Mouse (Mus musculus) heart, embryonic 14.5 days (tissue): ENCODE data around the gene Ache. TPM values are rescaled to one million over a fixed set of nuclear protein-coding genes. Genes with fewer than 3 reads are reported as not detected.
A peak's percentile ranks its signal among the peaks of the same experiment; 100 is the strongest.

Experiments used
- ATAC-seq: fragments of 200-750 bp; cut with Nextera tagmentation; 2 replicates; pipeline ENCODE4 v1.8.0; 2017; ENCODE audit warnings: low read depth, moderate TSS enrichment; ENCODE audit not compliant: insufficient number of reproducible peaks, insufficient read depth, low FRiP score
- H3K27ac ChIP-seq, 2 experiments: fragments of 200-500 bp in 1 of 2; fragments of 300-500 bp in 1 of 2; sonication (generic) in 1 of 2; replicated peaks in 1 of 2; 2 replicates each; pipeline ENCODE4 v1.5.1; 2012 to 2014; ENCODE audit warnings: low read depth in 2 of 2, low read length in 2 of 2, control low read depth in 1 of 2, mild to moderate bottlenecking in 1 of 2, mixed read lengths in 1 of 2; ENCODE audit not compliant: control insufficient read depth in 1 of 2, insufficient read depth in 1 of 2
- H3K27me3 ChIP-seq: fragments of 300-500 bp; sonication (generic); 2 replicates; pipeline ENCODE4 v1.6.1; 2014; ENCODE audit warnings: mild to moderate bottlenecking, low read length, control low read depth; ENCODE audit not compliant: control insufficient read depth, insufficient read depth
- H3K36me3 ChIP-seq: fragments of 300-500 bp; sonication (generic); 2 replicates; pipeline ENCODE4 v1.6.1; 2014; ENCODE audit warnings: mild to moderate bottlenecking, control low read depth, low read length, mixed read lengths; ENCODE audit not compliant: control insufficient read depth, insufficient read depth
- H3K4me1 ChIP-seq, 2 experiments: fragments of 200-500 bp in 1 of 2; fragments of 300-500 bp in 1 of 2; sonication (generic) in 1 of 2; 2 replicates each; pipeline ENCODE4 v1.6.1; 2012 to 2014; ENCODE audit warnings: low read length in 2 of 2, control low read depth in 1 of 2, mixed read lengths in 1 of 2; ENCODE audit not compliant: control insufficient read depth in 2 of 2, insufficient read depth in 2 of 2
- H3K4me2 ChIP-seq: fragments of 300-500 bp; sonication (generic); 2 replicates; pipeline ENCODE4 v1.6.1; 2014; ENCODE audit warnings: mild to moderate bottlenecking, low read length
- H3K4me3 ChIP-seq, 2 experiments: fragments of 200-500 bp in 1 of 2; fragments of 300-500 bp in 1 of 2; sonication (generic) in 1 of 2; 2 replicates each; pipeline ENCODE4 v1.5.1; 2012 to 2014; ENCODE audit warnings: low read length in 2 of 2, mild to moderate bottlenecking in 2 of 2, control low read depth in 1 of 2, low read depth in 1 of 2, moderate library complexity in 1 of 2; ENCODE audit not compliant: control insufficient read depth in 1 of 2, insufficient read depth in 1 of 2
- H3K9ac ChIP-seq: fragments of 300-500 bp; sonication (generic); 2 replicates; pipeline ENCODE4 v1.6.1; 2014; ENCODE audit warnings: mild to moderate bottlenecking, low read length
- H3K9me3 ChIP-seq: fragments of 300-500 bp; sonication (generic); 2 replicates; pipeline ENCODE4 v1.6.1; 2016; ENCODE audit warnings: low read length, control low read depth; ENCODE audit not compliant: control insufficient read depth
- WGBS: fragments of 180-500 bp; shearing (Covaris S2); extraction: QIAGEN DNeasy Blood & Tissue Kit; methylation state at CpG from one replicate; pipeline ENCODE4 v1.1.7; 2014; 5-methylcytosine and 5-hydroxymethylcytosine counted together
- polyA plus RNA-seq: library from polyadenylated mRNA; unstranded; fragments of >200 nt; fragmentation: Nextera tagmentation; extraction: Ambion mirVana; gene quantifications from 2 replicates; pipeline ENCODE4 v1.2.1, GENCODE M21; 2014

Gene Ache
- polyA plus RNA-seq, 1 experiment from 2014 or later = 12.5 TPM

DNA sequence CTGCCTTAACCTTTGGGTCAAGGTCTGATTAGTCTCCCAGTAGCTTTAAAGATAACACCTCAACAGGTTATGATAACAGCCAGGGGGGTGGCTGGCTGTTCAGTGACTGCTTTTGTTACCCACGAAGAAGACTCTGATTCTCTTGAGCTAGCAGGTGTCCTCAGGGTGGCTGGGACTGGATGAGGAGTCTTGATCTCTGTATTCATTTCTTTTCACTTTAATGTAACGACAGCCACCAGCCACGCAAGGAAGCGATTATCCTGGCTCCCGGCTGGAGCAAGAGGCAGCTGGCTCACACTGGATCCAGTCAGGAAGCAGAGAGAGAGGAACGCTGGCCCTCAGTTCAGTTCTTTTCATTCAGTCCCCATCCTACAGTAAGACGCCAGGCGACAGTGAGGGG, 49.9 kb downstream of the Ache start:
- peaks cover 20 to 21% of the 10 kb centered on the region in 2 experiments for H3K4me1 ChIP-seq
- 0 out of 2 replicates have a peak overlapping the region, but pooled peaks have one; percentile 86 for H3K4me2 ChIP-seq
- WGBS = 33% methylated on average over 8 of the region's 8 CpGs
- no peaks in the 10 kb centered on the region for H3K36me3 ChIP-seq
- H3K9ac ChIP-seq = no peak overlapping the region
- peak overlapping the region; percentile 2 to 93; a peak in 2 of 4 replicates for H3K27ac ChIP-seq
- no peak overlapping the region for H3K4me3 ChIP-seq
- H3K27me3 ChIP-seq = no peaks in the 10 kb centered on the region
- H3K9me3 ChIP-seq = no peaks in the 10 kb centered on the region
- no peak for ATAC-seq

DNA sequence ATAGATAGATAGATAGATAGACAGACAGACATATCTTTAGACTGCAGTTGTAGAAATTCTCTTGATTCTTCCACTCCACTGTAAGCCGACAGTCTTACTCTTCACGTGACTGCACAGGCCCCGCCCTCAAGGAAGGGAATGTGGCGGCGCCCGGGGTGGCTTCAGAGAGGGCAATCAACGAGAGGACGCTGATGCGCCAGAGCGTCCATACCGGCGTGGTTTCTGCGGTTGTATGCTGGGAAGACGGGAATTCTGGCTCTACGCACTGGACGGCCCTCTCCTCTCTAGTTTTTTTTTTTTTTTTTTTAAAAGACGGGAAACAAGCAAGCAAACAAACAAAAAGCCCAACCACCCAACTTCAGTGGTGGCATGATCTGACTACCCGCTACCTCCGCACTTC, 50.9 kb downstream of the Ache start:
- H3K27ac ChIP-seq = peak overlapping the region; percentile 93 to 98
- ATAC-seq = peak; percentile 79
- no peaks in the 10 kb centered on the region for H3K9me3 ChIP-seq
- peak overlapping the region; percentile 86 for H3K4me2 ChIP-seq
- 0% methylated on average over 19 of the region's 19 CpGs for WGBS
- H3K36me3 ChIP-seq = no peaks in the 10 kb centered on the region
- H3K27me3 ChIP-seq = no peaks in the 10 kb centered on the region
- H3K4me3 ChIP-seq = peak overlapping the region; percentile 50 to 53
- H3K9ac ChIP-seq = peak overlapping the region; percentile 81
- H3K4me1 ChIP-seq = peaks cover 16 to 20% of the 10 kb centered on the region in 2 experiments

DNA sequence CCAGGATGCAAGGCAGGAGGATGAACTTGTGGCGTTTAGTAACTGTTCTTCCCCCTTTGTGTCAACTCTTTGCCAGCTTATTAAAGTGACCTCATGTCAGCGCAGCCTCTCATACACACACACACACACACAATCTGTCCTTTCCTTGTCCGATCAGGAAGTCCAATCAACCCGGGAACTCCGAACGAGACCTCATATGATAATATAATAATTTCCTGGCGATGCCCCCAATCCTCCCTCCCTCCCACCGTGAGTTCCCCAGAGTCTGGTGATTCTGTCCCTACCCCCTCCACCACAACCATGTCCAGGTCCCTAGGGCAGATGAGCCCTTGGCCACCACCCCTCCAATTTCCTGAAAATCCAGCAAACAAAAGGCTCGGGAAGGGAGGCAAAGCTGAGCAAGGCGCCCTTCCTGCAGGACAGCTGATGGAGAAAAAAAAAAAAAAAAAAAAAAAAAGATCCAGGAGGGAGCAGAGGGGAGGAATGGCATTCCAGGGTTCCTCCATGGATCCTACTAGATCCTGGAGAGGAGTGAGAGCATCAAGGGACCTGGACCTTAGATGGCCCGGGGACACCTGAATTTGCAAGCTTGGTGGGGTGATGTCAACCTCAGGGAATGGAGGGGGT, 51.5 kb downstream of the Ache start:
- no peaks in the 10 kb centered on the region for H3K9me3 ChIP-seq
- peak overlapping the region; percentile 86 for H3K4me2 ChIP-seq
- H3K27ac ChIP-seq = peak overlapping the region; percentile 93 to 98
- H3K27me3 ChIP-seq = no peaks in the 10 kb centered on the region
- peak; percentile 40; the same call in 1 of the 2 replicates for ATAC-seq
- peaks cover 16 to 20% of the 10 kb centered on the region in 2 experiments for H3K4me1 ChIP-seq
- peak overlapping the region; percentile 50 to 53 for H3K4me3 ChIP-seq
- WGBS = 1% methylated on average over 11 of the region's 11 CpGs
- peak overlapping the region; percentile 81 for H3K9ac ChIP-seq
- H3K36me3 ChIP-seq = no peaks in the 10 kb centered on the region

DNA sequence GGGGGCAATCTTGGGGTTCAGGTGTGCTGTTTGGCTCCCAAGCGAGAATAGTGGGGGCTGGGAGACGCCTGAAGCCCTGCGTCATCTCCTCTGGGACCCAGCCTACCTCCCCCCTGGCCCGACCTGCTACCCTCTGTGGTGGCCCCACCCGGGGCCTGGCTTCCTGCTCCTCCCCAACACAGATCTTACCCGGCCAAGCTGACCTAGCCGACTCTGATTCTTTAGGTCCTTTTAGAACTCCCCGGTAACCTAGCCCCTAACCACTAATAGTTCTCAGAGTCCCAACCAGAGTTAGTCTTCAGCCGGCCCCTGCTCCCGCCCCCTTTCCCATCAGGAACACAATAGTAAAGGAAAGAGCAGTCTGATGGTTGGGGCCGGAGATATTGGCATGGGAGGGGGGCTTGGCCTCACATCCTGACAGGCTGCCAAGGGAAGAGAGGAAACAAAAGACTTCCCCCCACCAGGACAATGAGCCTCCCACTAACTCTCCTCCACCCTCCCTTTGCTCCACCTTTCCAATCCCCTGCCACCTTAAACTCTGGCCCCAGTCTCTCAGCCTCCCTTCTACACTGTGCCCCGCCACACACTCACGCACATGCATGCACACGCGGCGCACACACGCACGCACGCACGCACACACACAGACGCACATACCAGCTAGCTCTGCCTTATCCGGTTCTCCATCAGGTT, 52.1 kb downstream of the Ache start:
- H3K36me3 ChIP-seq = no peaks in the 10 kb centered on the region

DNA sequence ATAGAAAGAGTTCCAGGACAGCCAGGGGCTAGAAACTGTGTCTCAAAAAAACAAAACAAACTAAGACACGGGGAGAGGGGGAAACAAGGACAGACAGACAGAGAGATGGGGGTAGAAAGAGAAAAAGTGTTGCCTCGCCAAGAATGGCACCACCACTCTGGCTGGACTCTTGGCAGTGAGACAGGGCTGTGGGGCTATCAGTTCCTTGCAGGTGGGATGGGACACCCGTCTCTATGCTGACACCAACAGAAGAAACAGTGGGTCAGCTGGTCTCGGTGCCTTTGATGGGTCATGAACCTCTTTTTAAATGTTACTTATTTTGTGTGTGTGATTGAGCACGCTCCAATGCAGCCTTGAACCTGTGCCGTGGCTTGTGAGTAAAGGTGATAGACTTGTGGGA, 52.9 kb downstream of the Ache start:
- no peaks in the 10 kb centered on the region for H3K27me3 ChIP-seq
- peaks cover 16 to 20% of the 10 kb centered on the region in 2 experiments for H3K4me1 ChIP-seq
- no peaks in the 10 kb centered on the region for H3K36me3 ChIP-seq
- no peaks in the 10 kb centered on the region for H3K9me3 ChIP-seq
- peak overlapping the region; percentile 93 to 98 for H3K27ac ChIP-seq
- H3K9ac ChIP-seq = no peak overlapping the region
- no peak for ATAC-seq
- WGBS = 64% methylated on average over 6 of the region's 6 CpGs
- H3K4me3 ChIP-seq = no peak overlapping the region
- H3K4me2 ChIP-seq = no peak overlapping the region

More for the DNA sequence above, 52.1 kb downstream of the Ache start:
- H3K27ac ChIP-seq = peak overlapping the region; percentile 93 to 98
- peak overlapping the region; percentile 86 for H3K4me2 ChIP-seq
- H3K4me3 ChIP-seq = peak overlapping the region; percentile 50 to 53
- peaks cover 16 to 20% of the 10 kb centered on the region in 2 experiments for H3K4me1 ChIP-seq
- peak overlapping the region; percentile 81 for H3K9ac ChIP-seq
- ATAC-seq = peak; percentile 68
- H3K9me3 ChIP-seq = no peaks in the 10 kb centered on the region
- no peaks in the 10 kb centered on the region for H3K27me3 ChIP-seq
- WGBS = 16% methylated on average over 22 of the region's 22 CpGs

DNA sequence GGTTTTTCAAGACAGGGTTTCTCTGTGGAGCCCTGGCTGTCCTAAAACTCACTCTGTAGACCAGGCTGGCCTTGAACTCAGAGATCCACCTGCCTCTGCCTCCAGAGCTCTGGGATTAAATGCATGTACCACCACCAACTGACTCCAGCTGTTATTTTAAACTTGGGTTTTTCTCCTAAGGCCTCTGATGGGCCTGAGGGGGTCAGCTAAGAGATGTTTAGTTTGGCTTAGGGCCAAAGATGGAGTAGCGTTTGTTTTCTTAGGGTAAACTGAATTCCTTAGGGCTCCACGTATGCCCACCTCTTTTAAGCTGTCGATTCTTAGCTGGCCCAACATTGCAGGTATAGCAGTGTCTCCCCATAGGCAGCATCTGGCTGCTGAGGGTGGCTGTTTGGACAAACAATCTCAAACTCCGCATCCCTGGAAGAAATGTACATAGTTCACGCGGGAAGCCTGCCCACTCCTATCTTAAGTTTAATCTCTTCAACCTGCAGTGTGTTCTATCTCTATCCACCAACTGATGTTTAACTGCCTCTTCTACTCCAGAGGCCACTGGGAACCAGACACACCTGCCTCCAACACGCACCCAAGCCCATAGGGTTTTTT, 55.2 kb downstream of the Ache start:
- Histone ChIP-seq H3K4me2 (no peak overlapping the region), H3K9ac (no peak overlapping the region), H3K9me3 (no peaks in the 10 kb centered on the region), H3K4me3 (no peak overlapping the region), H3K27ac (no peak overlapping the region), H3K36me3 (no peaks in the 10 kb centered on the region), H3K27me3 (no peaks in the 10 kb centered on the region), H3K4me1 (peaks cover 27 to 30% of the 10 kb centered on the region in 2 experiments)
- WGBS = 61% methylated on average over 7 of the region's 7 CpGs
- ATAC-seq = no peak

DNA sequence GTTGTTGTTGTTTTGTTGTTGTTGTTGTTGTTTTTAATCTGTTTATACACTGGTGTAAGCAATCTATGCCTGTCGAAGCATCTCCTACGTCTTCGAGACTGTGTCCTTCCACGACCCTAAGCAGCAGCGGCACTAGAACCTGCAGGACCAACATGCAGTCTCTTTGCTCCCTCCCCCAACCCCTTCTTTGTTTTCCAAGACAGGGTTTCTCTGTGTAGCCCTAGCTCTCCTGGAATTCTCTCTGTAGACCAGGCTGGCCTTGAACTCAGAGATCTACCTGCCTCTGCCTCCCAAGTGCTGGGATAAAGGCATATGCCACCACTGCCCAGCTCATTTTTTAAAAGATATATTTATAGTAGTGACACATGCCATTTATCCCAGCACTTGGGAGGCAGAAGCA, 56.1 kb downstream of the Ache start:
- no peaks in the 10 kb centered on the region for H3K36me3 ChIP-seq
- H3K4me3 ChIP-seq = no peak overlapping the region
- peaks cover 32 to 38% of the 10 kb centered on the region in 2 experiments for H3K4me1 ChIP-seq
- no peak overlapping the region for H3K27ac ChIP-seq
- H3K9me3 ChIP-seq = no peaks in the 10 kb centered on the region
- no peak overlapping the region for H3K4me2 ChIP-seq
- H3K27me3 ChIP-seq = no peaks in the 10 kb centered on the region
- WGBS = 85% methylated on average over 5 of the region's 5 CpGs
- no peak for ATAC-seq
- no peak overlapping the region for H3K9ac ChIP-seq
